Mouse (Mus musculus) urinary bladder, postnatal 14 days (tissue): ENCODE results near the gene Cyp26a1.
A peak's percentile ranks its signal among the peaks of the same experiment; 100 is the strongest.

ENCODE experiments used
- DNase-seq: peaks from one replicate; pipeline ENCODE4 v3.0.0; 2021; ENCODE audit warnings: low spot score

Gene Cyp26a1

DNA sequence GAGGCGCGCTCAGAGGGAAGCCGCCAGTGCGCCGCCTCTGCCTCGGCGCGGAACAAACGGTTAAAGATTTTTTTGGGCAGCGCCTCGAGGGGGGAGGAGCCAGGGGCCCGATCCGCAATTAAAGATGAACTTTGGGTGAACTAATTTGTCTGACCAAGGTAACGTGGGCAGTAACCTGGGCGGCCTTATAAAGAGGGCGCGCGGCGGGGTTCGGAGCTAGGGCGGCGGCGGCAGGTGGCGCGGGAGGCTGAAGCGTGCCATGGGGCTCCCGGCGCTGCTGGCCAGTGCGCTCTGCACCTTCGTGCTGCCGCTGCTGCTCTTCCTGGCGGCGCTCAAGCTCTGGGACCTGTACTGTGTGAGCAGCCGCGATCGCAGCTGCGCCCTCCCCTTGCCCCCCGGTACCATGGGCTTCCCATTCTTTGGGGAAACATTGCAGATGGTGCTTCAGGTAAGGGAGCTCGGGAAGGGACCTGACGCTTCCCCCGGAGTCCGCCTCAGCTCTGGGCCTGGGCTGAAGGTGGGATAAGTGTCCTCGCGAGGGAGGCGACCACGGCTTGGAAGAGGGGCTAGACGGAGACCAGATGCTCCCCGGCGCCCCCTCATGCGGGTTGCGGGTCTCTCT is at the start of gene Cyp26a1:
Gene Cyp26a1 (plus strand): TSS at position 148 of the 622 bp plus-strand sequence.
- no peak for DNase-seq

DNA sequence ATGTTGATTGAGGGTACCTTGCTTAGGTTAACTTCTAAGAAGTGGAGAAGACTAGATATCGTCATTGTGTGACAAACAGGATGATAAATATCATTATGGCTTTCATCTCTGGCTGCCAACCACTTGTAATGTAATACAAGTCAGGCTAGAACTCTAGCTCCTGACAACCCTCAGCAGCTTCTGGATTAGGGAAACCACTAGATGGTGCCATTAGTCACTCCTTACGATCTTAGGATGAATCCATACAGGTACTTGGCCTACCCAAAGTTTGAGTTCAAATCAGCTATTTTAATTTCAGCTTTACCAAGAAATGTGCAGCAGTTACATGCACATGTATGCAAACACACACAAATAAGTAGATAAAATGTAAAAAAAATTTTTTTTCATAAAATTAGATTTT is 49.6 kb upstream of the Cyp26a1 start:
- no peak for DNase-seq

DNA sequence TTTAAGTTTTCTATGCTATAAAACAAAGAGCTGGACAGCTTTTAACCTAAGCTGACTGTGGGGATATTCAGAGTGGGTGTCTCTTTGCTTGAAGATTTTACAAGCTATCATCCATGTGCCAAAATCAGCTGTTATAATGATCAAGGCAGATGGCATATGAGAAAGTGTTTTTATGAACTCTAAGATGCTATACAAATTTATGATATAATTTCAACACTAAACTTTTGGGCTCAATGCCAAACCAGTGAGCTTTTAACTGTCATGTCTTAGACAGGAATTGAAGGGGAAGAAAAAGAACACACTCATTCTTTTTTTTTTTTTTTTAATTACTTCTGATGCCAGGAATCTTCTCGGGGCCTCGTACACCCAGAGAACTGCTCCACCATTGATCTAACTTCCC is 47.1 kb upstream of the Cyp26a1 start:
- no peak for DNase-seq

DNA sequence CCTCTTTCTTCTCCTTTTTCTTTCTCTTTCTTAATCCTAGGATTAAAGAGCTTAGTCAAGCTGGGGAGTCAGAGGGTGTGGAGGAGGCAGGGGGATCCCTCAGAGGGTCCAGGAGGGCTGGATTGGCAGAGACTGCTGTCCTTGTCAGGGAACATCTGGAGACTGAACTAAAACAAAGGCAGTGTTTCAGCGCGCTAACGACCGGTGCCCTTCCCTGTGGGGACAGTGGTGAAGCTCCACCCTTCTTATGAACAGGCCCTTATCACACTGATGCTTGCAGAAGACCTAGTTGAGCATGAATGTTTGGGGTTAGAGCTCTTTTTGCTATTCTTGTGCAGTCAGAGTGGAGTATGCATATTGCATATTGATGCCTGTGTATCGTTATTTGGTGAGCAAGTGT is 43.6 kb upstream of the Cyp26a1 start:
- DNase-seq = no peak

DNA sequence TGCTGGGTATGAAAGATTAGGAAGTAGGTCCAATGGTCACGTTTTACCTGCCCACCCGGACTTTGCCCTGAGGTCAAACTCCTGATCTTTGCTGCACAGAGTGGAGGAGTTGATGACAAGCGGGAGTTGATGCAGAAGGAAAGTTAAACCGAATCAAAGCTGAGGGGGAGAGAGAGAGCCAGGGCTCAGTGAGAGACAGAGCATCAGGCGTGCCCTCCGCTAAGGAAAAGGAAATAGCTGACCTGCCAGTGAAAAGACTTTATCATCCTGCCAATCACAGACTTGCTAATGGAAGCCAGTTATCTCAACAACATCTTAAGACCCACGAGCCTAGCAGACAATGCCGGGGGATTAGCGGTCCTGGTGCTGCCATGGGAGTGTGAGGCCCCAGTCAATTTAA is 41.2 kb upstream of the Cyp26a1 start:
- no peak for DNase-seq

DNA sequence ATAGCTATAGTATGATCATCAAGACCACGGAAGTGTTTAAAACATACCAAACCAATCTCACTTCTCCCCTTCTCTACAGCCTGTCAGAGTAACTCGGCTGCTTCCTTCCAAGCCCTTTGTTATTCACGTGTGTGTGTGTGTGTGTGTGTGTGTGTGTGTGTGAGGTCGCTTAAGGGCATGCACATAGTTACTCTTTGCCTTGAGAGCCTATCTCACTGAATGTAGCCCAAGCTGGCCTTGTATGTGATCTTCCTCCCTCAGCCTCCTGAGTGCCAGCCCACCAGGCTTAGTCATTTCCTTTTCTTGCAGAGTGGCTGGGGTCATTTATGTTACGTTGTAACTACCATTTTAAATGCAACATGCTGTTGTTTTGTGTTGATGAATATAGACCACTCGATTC is 32.3 kb upstream of the Cyp26a1 start:
- DNase-seq = no peak

DNA sequence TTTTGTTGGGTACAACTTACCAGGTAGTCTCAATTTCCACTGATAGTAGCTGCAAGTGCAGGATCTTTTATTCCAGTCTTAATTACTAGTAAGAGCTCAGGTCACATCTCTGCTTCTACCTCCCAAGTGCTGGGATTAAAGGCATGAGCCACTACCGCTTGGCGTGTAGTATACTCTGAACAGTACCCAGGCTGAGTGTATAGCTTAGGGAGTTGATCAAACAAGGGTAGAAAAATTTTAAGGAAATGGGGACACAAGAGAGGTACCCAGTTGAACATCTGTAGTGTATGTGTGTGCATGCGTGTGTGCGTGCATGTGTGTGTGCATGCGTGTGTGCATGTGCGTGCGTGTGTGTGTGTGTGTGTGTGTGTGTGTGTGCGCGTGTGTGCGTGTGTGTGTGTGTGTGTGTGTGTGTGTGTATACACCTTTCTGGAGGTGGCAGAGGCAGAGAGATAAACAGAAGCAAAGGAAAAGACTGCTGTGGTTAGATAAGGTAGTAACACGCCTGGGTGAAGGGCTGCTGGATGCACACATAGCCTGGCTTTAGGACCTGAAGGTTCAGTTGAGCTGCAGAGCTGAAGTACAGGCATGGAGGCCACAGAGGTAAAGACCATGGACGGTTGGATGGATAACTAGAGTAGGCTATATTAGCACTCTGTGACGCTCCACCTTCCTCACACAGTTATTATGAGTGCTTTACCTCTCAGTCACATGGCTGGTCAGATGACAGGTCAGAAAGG is 29.6 kb upstream of the Cyp26a1 start:
- no peak for DNase-seq

DNA sequence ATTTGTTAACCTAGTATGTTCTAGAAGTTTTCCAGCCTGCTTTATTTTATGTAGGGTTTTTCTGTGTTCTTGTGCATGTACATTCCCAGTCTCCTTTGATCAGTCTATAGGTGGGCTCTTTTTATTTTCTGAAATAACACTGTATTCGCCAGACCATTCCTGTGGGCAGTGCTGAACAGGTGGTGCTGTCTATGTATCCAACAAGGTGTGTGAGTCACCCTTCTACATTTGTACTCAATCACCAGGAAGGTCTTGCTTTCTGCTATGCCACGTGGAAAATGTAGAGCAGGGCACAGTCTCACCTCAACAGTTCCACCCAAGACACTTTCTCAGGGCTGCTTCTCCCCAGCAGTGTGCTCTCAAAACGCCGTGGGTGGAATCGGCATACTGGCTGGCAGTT is 28.9 kb upstream of the Cyp26a1 start:
- DNase-seq = no peak

DNA sequence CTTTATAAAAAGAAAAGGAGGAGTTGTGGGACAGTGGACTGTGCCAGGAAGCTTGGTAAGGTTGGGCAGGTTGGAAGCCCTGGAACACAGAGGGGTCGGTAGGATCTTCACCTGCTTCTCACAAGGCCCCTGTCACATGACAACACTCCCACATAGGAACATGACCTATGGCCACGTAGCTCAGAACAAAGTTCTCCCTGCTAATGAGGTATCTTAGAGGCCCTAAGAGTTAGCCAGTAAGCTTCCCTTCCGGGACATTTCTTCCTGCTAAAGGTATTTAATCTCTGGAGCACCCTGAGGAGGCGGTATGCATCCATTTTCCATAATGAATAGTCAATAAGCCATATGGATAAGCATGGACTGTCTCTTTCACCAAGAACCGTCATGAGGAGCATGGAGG is 28.1 kb upstream of the Cyp26a1 start:
- DNase-seq = no peak

DNA sequence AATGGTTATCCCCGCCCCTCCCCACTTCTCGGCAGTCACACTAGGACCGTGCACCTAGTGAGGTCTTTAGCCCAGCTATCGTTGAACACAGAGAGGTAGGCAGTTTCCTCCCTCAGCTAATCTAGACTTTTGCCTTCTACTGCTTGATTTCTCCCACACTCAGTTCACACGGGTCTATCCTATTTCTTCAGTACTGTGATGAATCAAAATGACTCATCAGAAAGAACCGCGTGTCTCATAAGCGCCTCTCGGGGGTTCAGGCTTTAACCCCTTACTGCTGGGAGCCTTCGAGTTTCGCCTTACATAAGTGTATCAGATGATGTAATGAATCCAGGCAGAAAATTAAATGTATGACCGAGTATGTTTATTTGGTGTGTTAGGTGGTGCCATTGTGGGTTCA is 24.2 kb upstream of the Cyp26a1 start:
- no peak for DNase-seq

DNA sequence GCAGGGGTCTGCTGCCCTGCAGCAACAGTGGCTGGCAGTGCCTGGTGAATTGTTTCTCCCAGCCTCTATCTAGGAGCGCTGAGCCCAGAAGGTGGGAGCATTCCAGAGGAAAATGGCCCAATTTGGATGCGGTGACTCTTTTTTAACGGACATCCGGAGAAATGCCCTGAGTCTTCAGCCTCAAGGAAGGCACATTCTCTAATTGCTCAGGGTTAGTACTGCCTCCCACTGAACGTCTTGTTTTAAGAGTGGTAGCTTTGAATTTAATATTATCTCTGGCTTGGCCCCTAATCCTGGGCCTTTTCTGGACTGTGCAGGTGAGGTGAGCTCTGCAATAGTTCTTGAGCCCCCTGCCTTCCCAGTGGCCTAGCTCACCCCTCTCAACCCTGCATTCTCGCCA is 12.3 kb upstream of the Cyp26a1 start, which contains the start of gene Cyp26c1:
Gene Cyp26c1 (plus strand): TSS at position 301 of the 400 bp plus-strand sequence.
- no peak for DNase-seq

DNA sequence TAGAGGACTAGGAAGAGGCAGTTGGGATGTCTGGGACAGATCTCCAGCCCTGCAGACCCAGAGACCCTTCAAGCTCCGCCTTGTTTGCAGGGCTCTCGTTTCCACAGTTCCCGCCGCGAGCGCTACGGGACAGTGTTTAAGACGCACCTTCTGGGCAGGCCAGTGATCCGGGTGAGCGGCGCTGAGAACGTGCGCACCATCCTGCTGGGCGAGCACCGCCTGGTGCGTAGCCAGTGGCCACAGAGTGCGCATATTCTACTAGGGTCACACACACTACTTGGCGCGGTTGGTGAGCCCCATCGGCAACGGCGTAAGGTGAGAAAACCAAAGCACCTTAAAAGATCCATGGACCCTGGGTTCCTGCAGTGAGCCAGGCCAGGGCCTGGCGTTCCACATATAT is 11.3 kb upstream of the Cyp26a1 start:
- DNase-seq = no peak

DNA sequence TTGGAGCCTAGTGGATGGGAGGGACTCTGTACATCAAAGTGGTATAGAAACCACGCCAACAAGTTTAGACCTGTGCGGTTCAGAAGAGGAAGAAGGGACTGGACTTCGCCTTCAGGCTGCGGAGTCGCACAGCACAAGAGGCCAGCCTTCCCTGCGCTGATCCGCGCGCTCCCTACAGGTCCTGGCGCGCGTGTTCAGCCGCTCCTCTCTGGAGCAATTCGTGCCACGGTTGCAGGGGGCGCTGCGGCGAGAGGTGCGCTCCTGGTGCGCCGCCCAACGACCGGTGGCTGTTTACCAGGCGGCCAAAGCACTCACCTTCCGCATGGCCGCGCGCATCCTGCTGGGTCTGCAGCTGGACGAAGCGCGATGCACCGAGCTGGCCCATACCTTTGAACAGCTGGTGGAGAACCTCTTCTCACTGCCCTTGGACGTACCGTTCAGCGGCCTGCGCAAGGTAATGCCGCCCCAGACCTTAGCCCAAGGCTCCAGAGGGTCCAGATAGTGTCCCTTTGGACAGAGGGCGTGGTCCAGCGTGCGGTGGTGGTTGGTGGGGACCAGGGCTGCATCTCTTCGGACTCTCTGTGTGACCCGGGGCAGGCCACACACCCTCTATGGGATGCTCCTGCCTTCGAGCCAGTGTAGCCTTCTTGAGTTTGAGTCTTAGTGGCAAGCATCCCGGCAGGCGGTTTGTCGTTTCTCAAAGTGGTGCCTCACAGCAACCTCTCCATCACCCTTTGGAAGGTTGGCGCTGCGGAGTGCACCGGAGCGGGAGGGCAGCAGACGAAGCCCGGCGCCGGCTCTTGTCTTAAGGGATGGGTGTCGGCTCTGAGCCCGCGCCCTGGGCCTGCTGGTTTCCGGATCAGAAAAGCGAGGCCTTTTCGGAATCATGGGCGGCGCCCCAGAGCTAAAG is 10.4 kb upstream of the Cyp26a1 start:
- DNase-seq = peak; percentile 20

DNA sequence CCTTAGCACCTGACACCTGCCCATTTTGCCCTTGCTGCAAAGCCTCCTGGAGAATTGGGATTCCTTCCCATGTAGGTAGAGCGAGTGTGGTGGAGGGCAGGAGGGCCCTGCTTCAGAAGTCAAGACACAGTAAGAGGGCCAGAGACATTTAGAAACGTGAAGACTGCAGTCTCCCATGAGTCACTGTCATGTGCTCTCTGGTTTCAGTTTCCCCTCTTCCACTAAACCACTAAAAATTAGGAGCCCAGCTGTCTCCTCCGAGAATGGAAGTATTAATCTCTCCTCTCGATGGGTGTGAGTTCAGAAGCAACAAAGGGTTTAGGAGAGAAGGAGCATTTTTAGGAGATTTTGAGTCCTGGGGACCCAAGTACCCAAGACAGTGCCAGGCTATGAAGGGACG is 8.1 kb upstream of the Cyp26a1 start:
- DNase-seq = no peak

DNA sequence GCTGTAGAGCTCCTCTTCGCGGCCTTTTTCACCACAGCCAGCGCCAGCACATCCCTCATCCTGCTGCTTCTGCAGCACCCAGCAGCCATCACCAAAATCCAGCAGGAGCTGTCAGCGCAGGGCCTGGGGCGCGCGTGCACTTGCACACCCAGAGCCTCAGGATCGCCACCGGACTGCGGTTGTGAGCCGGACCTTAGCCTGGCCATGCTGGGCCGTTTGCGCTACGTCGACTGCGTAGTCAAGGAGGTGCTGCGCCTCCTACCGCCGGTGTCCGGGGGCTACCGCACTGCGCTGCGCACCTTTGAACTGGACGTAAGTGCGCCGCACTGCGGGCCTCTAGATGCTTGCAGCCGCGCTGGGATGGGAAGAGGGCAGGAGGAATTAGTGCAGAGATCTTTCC is 6.9 kb upstream of the Cyp26a1 start:
- DNase-seq = no peak

DNA sequence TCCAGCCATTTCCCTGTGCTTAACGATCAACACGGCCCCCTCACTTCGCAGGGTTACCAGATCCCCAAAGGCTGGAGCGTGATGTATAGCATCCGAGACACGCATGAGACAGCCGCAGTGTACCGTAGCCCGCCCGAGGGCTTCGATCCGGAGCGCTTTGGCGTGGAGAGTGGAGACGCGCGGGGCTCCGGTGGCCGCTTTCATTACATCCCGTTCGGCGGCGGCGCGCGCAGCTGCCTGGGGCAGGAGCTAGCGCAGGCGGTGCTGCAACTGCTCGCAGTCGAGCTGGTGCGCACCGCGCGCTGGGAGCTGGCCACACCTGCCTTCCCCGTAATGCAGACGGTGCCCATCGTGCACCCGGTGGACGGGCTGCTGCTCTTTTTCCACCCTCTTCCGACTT is 4.7 kb upstream of the Cyp26a1 start:
- no peak for DNase-seq

DNA sequence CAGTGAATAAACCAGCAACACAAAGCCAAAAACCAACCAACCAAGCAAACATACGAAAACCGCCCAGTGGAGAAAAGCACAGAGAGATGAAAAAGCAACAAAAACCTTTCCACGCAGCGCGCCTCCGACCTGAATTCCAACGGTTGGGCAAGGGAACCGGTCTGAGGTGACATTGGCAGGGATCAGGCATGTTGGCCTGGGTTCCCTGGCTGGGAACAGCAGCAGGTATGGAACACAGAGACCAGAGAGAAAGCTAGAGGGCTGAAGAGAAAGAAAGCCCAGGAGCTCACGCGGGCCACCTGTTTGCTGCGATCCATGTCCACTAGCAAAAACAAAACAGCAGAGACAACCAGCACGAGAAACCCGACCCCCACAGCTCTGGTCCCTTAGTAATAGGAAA is 2.5 kb upstream of the Cyp26a1 start:
- DNase-seq = no peak

DNA sequence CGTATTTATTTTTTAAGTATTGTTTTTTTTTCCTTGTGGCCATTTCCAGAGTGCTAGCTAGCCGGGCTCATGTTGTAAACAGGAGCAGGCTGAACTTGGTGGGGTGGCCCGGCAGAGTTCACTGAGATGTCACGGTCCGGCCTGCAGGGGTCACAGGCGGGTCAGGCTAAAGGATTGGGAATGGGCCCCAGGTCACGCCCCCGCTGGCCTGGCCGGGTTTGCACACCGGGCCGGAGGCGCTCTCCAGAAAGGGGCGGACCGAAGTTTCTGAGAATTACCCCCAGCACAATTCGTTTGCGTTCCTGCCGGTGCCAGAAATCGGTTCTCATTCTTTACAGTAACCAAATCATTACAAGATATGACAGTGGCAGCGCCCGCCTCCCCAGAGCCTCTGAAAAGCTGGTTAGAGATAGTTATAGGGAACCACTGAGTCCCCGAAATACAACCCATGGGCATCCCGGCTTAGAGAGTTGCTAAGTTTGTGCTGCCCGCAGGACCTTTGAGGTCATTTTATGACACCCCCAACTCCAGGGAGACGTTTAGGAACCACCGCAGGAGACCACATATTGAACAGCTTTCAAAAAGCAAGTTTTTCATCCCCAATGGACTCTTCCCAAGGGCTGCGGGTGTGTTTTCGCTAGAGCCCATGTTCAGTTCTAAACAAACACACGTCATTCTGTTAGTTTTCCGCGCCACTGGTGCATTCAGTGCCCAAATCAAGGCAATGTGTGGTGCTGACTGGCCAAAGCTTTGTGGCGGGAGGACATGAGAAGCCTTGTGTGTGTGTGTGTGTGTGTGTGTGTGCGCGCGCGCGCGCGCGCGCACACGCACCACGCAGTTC is 1.6 kb upstream of the Cyp26a1 start:
- DNase-seq = no peak

DNA sequence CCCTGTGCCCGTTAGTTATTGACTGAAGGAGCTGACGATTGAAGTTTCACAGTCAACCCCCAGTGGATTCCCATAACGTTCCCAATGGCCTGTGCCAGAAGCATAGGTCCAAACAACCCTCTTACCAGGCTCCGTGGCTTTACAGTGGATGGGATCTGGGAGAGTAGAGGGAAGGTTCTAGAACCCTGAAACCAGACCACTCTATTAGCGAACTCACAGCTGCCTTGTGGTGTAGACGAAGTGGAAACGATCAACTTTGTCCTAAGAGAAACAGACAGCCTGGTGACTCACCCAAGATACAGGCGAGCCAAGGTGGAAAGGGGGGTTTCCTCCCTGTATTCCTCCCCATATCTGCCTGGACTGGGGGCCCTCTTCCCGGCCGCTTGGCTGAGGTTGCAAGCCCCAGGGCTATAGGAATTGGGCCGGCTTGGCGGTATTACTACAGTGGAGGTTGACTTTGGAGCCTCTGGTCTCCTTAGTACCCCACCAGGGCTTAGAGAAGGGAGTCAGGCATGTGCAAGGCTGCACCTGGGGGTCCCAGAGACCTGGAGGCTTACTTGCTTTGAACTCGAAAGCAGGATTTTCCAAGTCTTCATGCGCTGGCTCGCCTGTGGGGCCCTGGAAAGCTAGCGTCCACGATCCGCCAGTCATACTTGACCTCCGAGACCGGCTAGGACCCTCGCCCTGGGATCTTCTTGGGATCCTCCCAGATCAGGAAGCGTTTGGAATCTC is 829 bp upstream of the Cyp26a1 start:
- DNase-seq = no peak

DNA sequence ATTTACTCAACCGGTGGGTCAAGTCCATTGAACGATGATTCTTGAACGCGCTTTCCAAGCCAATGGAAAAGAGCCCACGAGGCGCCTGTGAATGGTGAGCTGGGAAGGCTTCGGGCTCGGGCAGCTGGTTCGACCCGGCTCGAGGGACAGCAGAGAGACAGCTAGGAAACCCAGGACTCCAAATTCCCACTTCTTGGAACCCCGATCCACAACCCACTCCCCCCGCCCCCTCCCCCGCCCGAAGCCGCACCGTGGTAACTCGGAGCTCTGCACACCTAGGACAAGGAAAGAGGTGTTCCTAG is 312 bp upstream of the Cyp26a1 start:
- no peak for DNase-seq
